Mouse (Mus musculus): ENCODE measurements around the gene Snrnp70.

Snrnp70 gene

DNA sequence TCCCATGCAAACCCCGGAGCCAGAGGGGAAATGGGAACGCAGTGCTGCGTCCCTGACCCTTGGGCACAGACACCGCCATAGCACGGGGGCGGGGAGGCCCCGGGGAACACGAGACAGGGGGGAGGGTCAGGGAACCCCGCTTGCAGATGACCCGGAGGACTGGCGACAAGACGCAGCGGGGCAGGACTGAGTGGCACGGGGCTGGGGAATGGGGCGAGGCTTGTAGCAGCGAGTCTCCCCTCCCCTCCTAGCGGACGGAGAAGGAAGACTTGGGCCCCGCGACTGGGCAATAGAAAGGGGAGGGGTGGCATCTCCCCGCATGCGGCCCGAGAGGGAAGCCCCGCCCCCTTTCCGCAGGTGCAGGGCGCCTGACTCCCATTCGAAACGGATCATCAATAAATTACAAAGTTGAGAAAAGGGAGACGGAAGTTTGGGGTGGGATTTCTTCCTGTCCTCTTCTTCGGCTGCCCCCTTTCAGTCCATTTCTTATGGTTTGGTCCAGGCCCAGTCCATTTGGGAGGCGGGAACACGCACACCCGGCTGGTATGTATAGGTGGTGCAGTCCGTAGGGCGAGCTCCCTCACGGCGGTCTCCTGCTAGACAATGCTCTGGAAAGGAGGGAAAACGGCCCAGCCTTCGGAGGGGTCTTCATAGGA, 56.0 kb downstream of the Snrnp70 start:
- in situ Hi-C loops (cut with MboI; ENCODE audit: low sequenced_read_pairs), result no loop called here

GRCm38 (mm10) chr7:45338161-45338911, 57.2 kb downstream of the Snrnp70 start:
- in situ Hi-C loops (cut with MboI; ENCODE audit: low sequenced_read_pairs), result no loop called here

DNA sequence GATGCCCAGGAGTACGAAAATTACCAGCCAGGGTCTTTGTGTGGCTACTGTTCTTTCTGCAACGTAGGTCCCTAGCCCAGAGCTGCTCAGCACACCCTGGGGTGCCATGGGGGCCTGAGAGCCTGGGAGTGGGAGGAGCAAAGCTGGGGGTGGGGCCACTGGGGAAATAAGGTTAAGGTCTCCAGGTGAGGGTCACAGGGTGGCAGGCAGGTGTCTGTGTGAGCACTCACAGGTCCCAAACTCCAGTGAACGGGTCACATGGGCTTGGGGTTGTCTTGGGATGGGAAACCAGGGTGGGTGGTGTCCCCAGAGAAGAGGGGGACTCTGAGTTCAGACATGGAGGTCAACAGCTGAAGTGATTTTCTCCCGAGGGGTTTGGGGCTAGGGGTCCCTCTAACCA, 58.1 kb downstream of the Snrnp70 start:
- in situ Hi-C loops (cut with MboI; ENCODE audit: low sequenced_read_pairs), result no loop called here

DNA sequence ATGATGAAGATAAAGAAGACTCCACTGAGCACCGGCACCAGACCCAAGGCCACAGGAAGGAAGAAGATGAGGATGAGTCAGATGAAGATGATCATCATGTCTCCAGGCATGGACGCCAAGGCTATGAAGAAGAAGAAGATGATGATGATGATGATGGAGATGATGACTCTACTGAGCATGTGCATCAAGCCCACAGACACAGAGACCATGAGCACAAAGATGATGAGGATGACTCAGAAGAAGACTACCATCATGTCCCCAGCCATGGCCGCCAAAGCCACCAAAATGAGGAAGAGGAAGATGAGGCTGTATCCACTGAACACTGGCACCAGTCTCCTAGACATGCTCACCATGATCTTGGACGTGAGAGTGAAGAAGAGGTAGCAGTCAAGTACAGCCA, 59.2 kb downstream of the Snrnp70 start:
- in situ Hi-C loops (cut with MboI; ENCODE audit: low sequenced_read_pairs), result no loop called here

GRCm38 (mm10) chr7:45335056-45335455, 60.5 kb downstream of the Snrnp70 start, which contains the start of gene Hrc:
TSS of gene Hrc (plus strand) at chr7:45335290.
- in situ Hi-C loops (cut with MboI; ENCODE audit: low sequenced_read_pairs), result no loop called here

DNA sequence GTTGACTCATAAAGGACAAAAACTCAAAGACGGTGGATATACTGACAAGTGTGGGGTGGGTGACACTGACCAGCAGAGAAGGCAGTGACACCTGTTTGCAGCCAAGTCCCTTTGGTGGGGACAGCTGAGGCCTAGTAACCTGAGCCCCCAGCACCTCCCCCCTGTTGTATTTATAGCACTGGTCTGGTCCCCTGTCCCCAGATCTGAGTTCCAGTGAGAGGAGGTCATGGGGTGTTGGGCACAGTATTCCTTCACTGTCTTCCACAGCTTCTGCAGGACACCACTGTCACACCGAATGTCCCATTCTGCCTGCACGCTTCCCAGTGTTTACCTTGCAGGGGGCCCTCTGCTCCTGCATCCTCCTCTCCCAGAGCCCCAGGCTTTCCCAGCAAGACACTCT, 60.9 kb downstream of the Snrnp70 start:
- in situ Hi-C loops (cut with MboI; ENCODE audit: low sequenced_read_pairs), result no loop called here

DNA sequence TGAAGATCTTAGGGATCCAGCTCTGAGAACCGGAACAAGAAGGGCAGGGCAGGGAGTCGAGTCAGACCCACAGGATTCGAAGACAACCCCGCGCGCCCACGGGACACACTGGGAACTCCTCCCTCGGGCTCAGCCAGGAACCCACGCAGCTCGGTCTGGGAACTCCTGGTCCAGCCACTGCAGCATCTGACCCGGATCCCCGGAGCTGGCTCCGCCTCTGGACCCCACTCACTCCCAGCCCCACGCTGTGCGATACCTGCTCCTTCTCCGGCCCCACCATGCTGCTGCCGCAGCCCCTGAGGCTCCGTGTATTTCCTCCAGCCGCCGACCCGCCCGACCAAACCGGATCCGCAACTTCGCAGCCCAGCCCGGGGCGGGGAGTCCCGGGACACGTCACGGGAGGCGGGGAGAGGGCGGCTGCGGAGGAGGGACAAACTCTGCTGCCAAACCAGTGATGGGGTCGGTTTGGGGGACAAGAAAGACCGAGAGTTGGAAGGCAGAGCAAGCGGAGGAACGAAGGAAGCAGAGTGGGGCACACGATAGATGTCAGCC, 62.0 kb downstream of the Snrnp70 start, which contains the start of gene Trpm4:
Gene Trpm4, minus strand, starts transcription at position 350 of the 552 bp plus-strand sequence.
- in situ Hi-C loops (cut with MboI; ENCODE audit: low sequenced_read_pairs), result no loop called here

- in situ Hi-C loops (cut with MboI; ENCODE audit: low sequenced_read_pairs), result no loop called here
Measured at GRCm38 (mm10) chr7:45332685-45333425, 62.7 kb downstream of the Snrnp70 start.

GRCm38 (mm10) chr7:45331502-45331901, 64.0 kb downstream of the Snrnp70 start:
- in situ Hi-C loops (cut with MboI; ENCODE audit: low sequenced_read_pairs), result no loop called here

DNA sequence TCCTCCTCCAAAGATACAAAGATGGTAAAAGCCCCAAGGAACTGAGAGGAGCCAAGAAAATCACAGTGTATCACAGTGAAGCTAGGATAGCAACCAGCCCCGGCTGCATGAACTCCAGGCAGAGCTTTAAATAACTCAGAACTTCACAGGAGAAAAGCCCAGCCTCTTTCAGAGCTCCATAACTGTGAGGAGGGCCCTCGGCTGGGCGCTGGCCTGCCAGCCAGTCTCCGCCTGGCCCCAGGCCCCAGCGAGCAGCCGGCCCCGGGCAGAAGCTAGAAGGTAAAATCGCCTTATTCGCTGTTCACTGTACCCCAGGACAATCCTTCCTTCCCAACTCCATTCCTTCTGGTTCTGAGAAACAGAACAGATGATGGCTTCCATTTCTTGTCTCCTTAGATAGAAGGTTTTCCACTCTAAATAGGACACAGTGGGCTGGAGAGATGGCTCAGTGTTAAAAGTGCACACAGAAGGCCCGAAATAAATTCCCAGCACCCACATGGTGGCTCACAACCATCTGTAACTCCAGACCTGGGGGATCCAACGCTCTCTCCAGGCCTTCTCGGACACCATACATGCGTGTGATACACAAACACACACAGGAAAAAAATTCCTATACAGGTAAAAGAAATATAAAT, 66.6 kb downstream of the Snrnp70 start:
- in situ Hi-C loops (cut with MboI; ENCODE audit: low sequenced_read_pairs), result no loop called here
